9 mouse cellular contexts compared by ENCODE assay signal in genomic region chr6:94543902-94544840, GRCm38 (mm10). TPM values are rescaled to one million over a fixed set of nuclear protein-coding genes. Genes with fewer than 3 reads are reported as not detected.
DNase-seq lines count a peak whose midpoint lies in the region; ATAC-seq and TF ChIP-seq lines count a peak whose summit lies in the region.
"Had no signal": no experiment of that assay in that cellular context is flagged by ENCODE, and none has a peak within 500 bp of the region (broad histone marks: within the 10 kb centered on the region; RNA-seq: fewer than 3 reads in every experiment).

No protein-coding gene starts in this region.

- no peak overlapping the region for H3K27ac ChIP-seq in spleen, adult 2 months (ENCODE audit: insufficient read depth, low read length)
- H3K27ac ChIP-seq in forebrain, embryonic 15.5 days (replicated peaks) = no peak overlapping the region
- no peak overlapping the region for H3K27ac ChIP-seq in kidney, adult 2 months (ENCODE audit: insufficient read depth, low read depth, low read length)
- H3K27ac ChIP-seq in limb, embryonic 12.5 days = no peak overlapping the region; the same call in 1 of the 2 replicates

- no peaks in the 10 kb centered on the region for H3K27me3 ChIP-seq in spleen, adult 2 months (ENCODE audit: control insufficient read depth, insufficient read depth, low read length)
- H3K27me3 ChIP-seq in forebrain, embryonic 15.5 days = no peaks in the 10 kb centered on the region
- H3K27me3 ChIP-seq in kidney, adult 2 months (replicated peaks; ENCODE audit: control insufficient read depth, insufficient read depth, low read length) = no peaks in the 10 kb centered on the region
- H3K27me3 ChIP-seq in limb, embryonic 12.5 days = no peaks in the 10 kb centered on the region

- peak in 1 of 2 experiments; percentile 18 for DNase-seq in spleen, adult 2 months (ENCODE audit: low read depth in 1 of 2, low spot score in 2 of 2)
- no peak for DNase-seq in spleen, postnatal 4 days (ENCODE audit: low spot score in 2 of 2)
- DNase-seq in cerebellum, adult 11-12 months = peak; percentile 16
- peak; percentile 51 for DNase-seq in kidney, adult 2 months
- peak; percentile 79 for DNase-seq in retina, embryonic 14.5 days (ENCODE audit: low spot score)
- no peak for DNase-seq in ovary, postnatal 10 days (ENCODE audit: low spot score)

- WGBS in spleen, adult 2 months = 65% methylated on average over 5 of the region's 5 CpGs
- 41% methylated on average over 5 of the region's 5 CpGs for WGBS in forebrain, embryonic 15.5 days
- 59% methylated on average over 5 of the region's 5 CpGs for WGBS in kidney, adult 2 months
- 28% methylated on average over 5 of the region's 5 CpGs for WGBS in limb, embryonic 12.5 days

- H3K9me3 ChIP-seq in forebrain, embryonic 15.5 days = no peaks in the 10 kb centered on the region
- H3K9me3 ChIP-seq in limb, embryonic 12.5 days = no peaks in the 10 kb centered on the region

- TF ChIP-seq CTCF in spleen, adult 2 months (IDR thresholded peaks at IDR 0.05; ENCODE audit: extremely low read depth, insufficient read depth, insufficient read length, insufficient replicate concordance) = peak; percentile 25; the same call in 1 of the 2 replicates
- TF ChIP-seq CTCF in kidney, adult 2 months (conservative IDR thresholded peaks at IDR 0.05; ENCODE audit: insufficient read depth, insufficient read length, low read depth, low read length) = peak; percentile 52

- H3K4me1 ChIP-seq in spleen, adult 2 months (ENCODE audit: control insufficient read depth, insufficient read depth, insufficient read length) = no peaks in the 10 kb centered on the region
- 0 out of 2 replicates have a peak, but pooled peaks cover 3% of the 10 kb centered on the region for H3K4me1 ChIP-seq in forebrain, embryonic 15.5 days
- H3K4me1 ChIP-seq in kidney, adult 2 months (ENCODE audit: control insufficient read depth, insufficient read depth, low read length) = no peaks in the 10 kb centered on the region
- H3K4me1 ChIP-seq in limb, embryonic 12.5 days (replicated peaks) = peaks cover 9% of the 10 kb centered on the region; the same call in 1 of the 2 replicates

- no peak overlapping the region for H3K4me3 ChIP-seq in spleen, adult 2 months (ENCODE audit: extremely low read depth, insufficient read depth, insufficient read length)
- H3K4me3 ChIP-seq in forebrain, embryonic 15.5 days = no peak overlapping the region
- no peak overlapping the region for H3K4me3 ChIP-seq in kidney, adult 2 months (ENCODE audit: insufficient read depth, low read depth, low read length)
- no peak overlapping the region for H3K4me3 ChIP-seq in limb, embryonic 12.5 days (replicated peaks)
- H3K4me3 ChIP-seq: myocyte had no signal

- peak; percentile 61; the same call in 1 of the 2 replicates for ATAC-seq in forebrain, embryonic 15.5 days (replicated peaks)
- 0 out of 2 replicates have a peak, but pooled peaks have one; percentile 37 for ATAC-seq in limb, embryonic 12.5 days (ENCODE audit: insufficient number of reproducible peaks, insufficient read depth, low FRiP score, low TSS enrichment, low read depth)

- no peak overlapping the region for H3K4me2 ChIP-seq in forebrain, embryonic 15.5 days (replicated peaks)
- no peak overlapping the region for H3K4me2 ChIP-seq in limb, embryonic 12.5 days

- TF ChIP-seq POLR2A in spleen, adult 2 months (IDR thresholded peaks at IDR 0.05; ENCODE audit: low read depth, low read length) = no peak
- TF ChIP-seq POLR2A in kidney, adult 2 months (IDR thresholded peaks at IDR 0.05; ENCODE audit: low read depth, low read length) = no peak

- H3K9ac ChIP-seq in forebrain, embryonic 15.5 days (replicated peaks) = no peak overlapping the region
- H3K9ac ChIP-seq in limb, embryonic 12.5 days (replicated peaks) = no peak overlapping the region

- no peaks in the 10 kb centered on the region for H3K36me3 ChIP-seq in spleen, adult 2 months (ENCODE audit: control insufficient read depth, insufficient read depth, low read length)
- no peaks in the 10 kb centered on the region for H3K36me3 ChIP-seq in forebrain, embryonic 15.5 days
- H3K36me3 ChIP-seq in kidney, adult 2 months (ENCODE audit: control insufficient read depth, insufficient read depth, low read length) = no peaks in the 10 kb centered on the region
- no peaks in the 10 kb centered on the region for H3K36me3 ChIP-seq in limb, embryonic 12.5 days

RNA-seq across cellular contexts. Expression of gene Slc25a26, which starts 44.0 kb away (rescaled TPM):
- 4.8 and 7.6 TPM in 2 replicates for polyA plus RNA-seq in spleen, adult 2 months (2012; rRNA removed)
- 8.1 and 9.1 TPM in 2 replicates for polyA plus RNA-seq in forebrain, embryonic 15.5 days (2015; fragmentation: Nextera tagmentation; extraction: Ambion mirVana)
- 14.6 and 18.3 TPM in 2 replicates for polyA plus RNA-seq in kidney, adult 2 months (2012; rRNA removed)
- polyA plus RNA-seq in limb, embryonic 12.5 days (2016; fragmentation: Nextera tagmentation; extraction: Ambion mirVana) = 8.1 and 8.4 TPM in 2 replicates

Comparison
In these comparisons a context has a peak if more than half of its experiments do, and no peak if none do; other contexts are left out.
1. DNase-seq: peak in cerebellum, adult 11-12 months (single experiment), kidney, adult 2 months (single experiment) and retina, embryonic 14.5 days (single experiment); none in spleen, postnatal 4 days (0 of 2) and ovary, postnatal 10 days (single experiment).